Comparison of ENCODE assay signal across 24 mouse cellular contexts in genomic region chr12:110870107-110870506, GRCm38 (mm10). TPM values are rescaled to one million over a fixed set of nuclear protein-coding genes. Genes with fewer than 3 reads are reported as not detected.
DNase-seq lines count a peak whose midpoint lies in the region; ATAC-seq and TF ChIP-seq lines count a peak whose summit lies in the region.
"Had no signal": no experiment of that assay in that cellular context is flagged by ENCODE, and none has a peak within 500 bp of the region (broad histone marks: within the 10 kb centered on the region; RNA-seq: fewer than 3 reads in every experiment).

No protein-coding gene starts in this region.

- H3K9ac ChIP-seq in liver, embryonic 12.5 days: peak overlapping the region; percentile 40; the same call in 1 of the 2 replicates
- peak overlapping the region; percentile 40 for H3K9ac ChIP-seq in liver, embryonic 16.5 days (ENCODE audit: low read depth, low read length)
- H3K9ac ChIP-seq: forebrain, embryonic 12.5 days; heart, embryonic 15.5 days; hindbrain, embryonic 14.5 days had no signal

- no peaks in the 10 kb centered on the region for H3K9me3 ChIP-seq in erythroblast, embryonic 14.5 days (ENCODE audit: control insufficient read depth, low read length)
- no peaks in the 10 kb centered on the region for H3K9me3 ChIP-seq in liver, embryonic 12.5 days (replicated peaks)
- H3K9me3 ChIP-seq in liver, embryonic 16.5 days (replicated peaks; ENCODE audit: control insufficient read depth, low read length): no peaks in the 10 kb centered on the region
- H3K9me3 ChIP-seq: embryonic facial prominence, embryonic 10.5 days; forebrain, embryonic 12.5 days; heart, embryonic 15.5 days had no signal

- WGBS in liver, embryonic 12.5 days (ENCODE audit: insufficient replicate concordance): 40% methylated on average over 4 of the region's 4 CpGs
- WGBS in liver, embryonic 16.5 days (ENCODE audit: insufficient replicate concordance): 37% methylated on average over 4 of the region's 4 CpGs

- peaks cover 73% of the 10 kb centered on the region for H3K36me3 ChIP-seq in erythroblast, embryonic 14.5 days (ENCODE audit: control insufficient read depth)
- peaks cover 78% of the 10 kb centered on the region for H3K36me3 ChIP-seq in liver, embryonic 12.5 days
- peaks cover 4% of the 10 kb centered on the region for H3K36me3 ChIP-seq in liver, embryonic 16.5 days (ENCODE audit: control insufficient read depth, insufficient read depth)

- no peak for TF ChIP-seq CTCF in gastrocnemius, adult 2 months (IDR thresholded peaks at IDR 0.05)

- intact Hi-C loops in gastrocnemius, adult 2 months (cut with DNase I): no loop called here

- peak overlapping the region; percentile 31 for H3K4me3 ChIP-seq in erythroblast, embryonic 14.5 days (replicated peaks)
- no peak overlapping the region for H3K4me3 ChIP-seq in liver, embryonic 12.5 days
- H3K4me3 ChIP-seq in liver, embryonic 16.5 days (ENCODE audit: low read depth, low read length): no peak overlapping the region
- H3K4me3 ChIP-seq in gastrocnemius, adult 2 months: no peak overlapping the region
- H3K4me3 ChIP-seq: embryonic facial prominence, embryonic 10.5 days; forebrain, embryonic 12.5 days; heart, adult 2 months; heart, embryonic 15.5 days had no signal

- peaks cover 30% of the 10 kb centered on the region for H3K4me1 ChIP-seq in erythroblast, embryonic 14.5 days (ENCODE audit: control insufficient read depth)
- peaks cover 31% of the 10 kb centered on the region for H3K4me1 ChIP-seq in liver, embryonic 12.5 days
- H3K4me1 ChIP-seq in liver, embryonic 16.5 days (ENCODE audit: control insufficient read depth, low read depth, low read length): peaks cover 25% of the 10 kb centered on the region
- H3K4me1 ChIP-seq: embryonic facial prominence, embryonic 10.5 days; heart, embryonic 15.5 days had no signal

- ATAC-seq in liver, embryonic 12.5 days: peak; percentile 78
- ATAC-seq in liver, embryonic 16.5 days (ENCODE audit: low read depth): peak; percentile 76
- ATAC-seq: activated CD4-positive, CD25-positive, alpha-beta regulatory T cell, adult 4 months; forebrain, embryonic 16.5 days; Patski had no signal

- H3K27ac ChIP-seq in liver, embryonic 12.5 days: peak overlapping the region; percentile 39
- H3K27ac ChIP-seq in liver, embryonic 16.5 days (ENCODE audit: low read length): peak overlapping the region; percentile 58; the same call in 1 of the 2 replicates
- H3K27ac ChIP-seq in gastrocnemius, adult 2 months: no peak overlapping the region
- H3K27ac ChIP-seq: embryonic facial prominence, embryonic 10.5 days; forebrain, embryonic 12.5 days; heart, adult 2 months; heart, embryonic 15.5 days; hindbrain, embryonic 14.5 days had no signal

- no peaks in the 10 kb centered on the region for H3K27me3 ChIP-seq in erythroblast, embryonic 14.5 days (ENCODE audit: control insufficient read depth)
- no peaks in the 10 kb centered on the region for H3K27me3 ChIP-seq in liver, embryonic 12.5 days (replicated peaks)
- no peaks in the 10 kb centered on the region for H3K27me3 ChIP-seq in liver, embryonic 16.5 days (ENCODE audit: control insufficient read depth, insufficient read depth, low read depth, low read length)
- H3K27me3 ChIP-seq: CH12.LX; forebrain, embryonic 12.5 days; heart, embryonic 15.5 days; Patski had no signal

- DNase-seq in c-Kit-positive CD71-positive TER-119-positive erythroid progenitor cells, embryonic 14.5 days (ENCODE audit: low spot score): peak; percentile 48
- no peak for DNase-seq in cerebellum, adult 9-10 months
- DNase-seq in thymus, postnatal 10 days (ENCODE audit: low spot score in 2 of 2): no peak
- DNase-seq in gastrocnemius, adult 2 months: no peak
- DNase-seq in ovary, postnatal 14 days (ENCODE audit: low spot score): no peak
- DNase-seq: adrenal gland, adult 2 months; cerebellum, adult 11-12 months; cerebellum, adult 9-11 months; cerebellum, postnatal 36 days; gastrocnemius, postnatal 14 days; heart, adult 2 months; heart, postnatal 14 days had no signal

- peak overlapping the region; percentile 36 for H3K4me2 ChIP-seq in liver, embryonic 12.5 days
- H3K4me2 ChIP-seq in liver, embryonic 16.5 days (ENCODE audit: low read depth, low read length): peak overlapping the region; percentile 46
- H3K4me2 ChIP-seq: forebrain, embryonic 12.5 days; heart, embryonic 11.5 days; heart, embryonic 15.5 days; hindbrain, embryonic 14.5 days had no signal

RNA-seq across cellular contexts. Expression of gene Cinp, which starts 18.8 kb away (rescaled TPM):
- polyA plus RNA-seq in erythroblast, embryonic 14.5 days (2012): 1.1 TPM in 2 replicates
- polyA plus RNA-seq in liver, embryonic 12.5 days (2016; fragmentation: Nextera tagmentation; extraction: Ambion mirVana): 99.0 and 103 TPM in 2 replicates
- 49.1 and 49.3 TPM in 2 replicates for polyA plus RNA-seq in liver, embryonic 16.5 days (2015; fragmentation: Nextera tagmentation; extraction: Ambion mirVana)
- 10 to 100 TPM; 21.8 to 24.8 TPM for total RNA-seq in gastrocnemius, adult 2 months (2021)

RNA-seq across cellular contexts. Expression of gene Tecpr2, which starts 19.0 kb away (rescaled TPM):
- polyA plus RNA-seq in erythroblast, embryonic 14.5 days (2012): 0.13 and 0.16 TPM in 2 replicates
- polyA plus RNA-seq in liver, embryonic 12.5 days (2016; fragmentation: Nextera tagmentation; extraction: Ambion mirVana): 3.4 and 3.6 TPM in 2 replicates
- 1.7 and 2.1 TPM in 2 replicates for polyA plus RNA-seq in liver, embryonic 16.5 days (2015; fragmentation: Nextera tagmentation; extraction: Ambion mirVana)
- 1 to 10 TPM; 2.4 TPM for total RNA-seq in gastrocnemius, adult 2 months (2021)

RNA-seq across cellular contexts. Expression of gene Zfp839, which starts 20.1 kb away (rescaled TPM):
- polyA plus RNA-seq in erythroblast, embryonic 14.5 days (2012): 0.06 and 0.13 TPM in 2 replicates
- 3.2 and 4.0 TPM in 2 replicates for polyA plus RNA-seq in liver, embryonic 12.5 days (2016; fragmentation: Nextera tagmentation; extraction: Ambion mirVana)
- 1.4 and 1.5 TPM in 2 replicates for polyA plus RNA-seq in liver, embryonic 16.5 days (2015; fragmentation: Nextera tagmentation; extraction: Ambion mirVana)
- total RNA-seq in gastrocnemius, adult 2 months (2021): 1 to 10 TPM; 7.0 to 7.7 TPM

RNA-seq across cellular contexts. Expression of gene Mok, which starts 29.4 kb away (rescaled TPM):
- 0.06 TPM in 1 of 2 replicates, not detected in the other for polyA plus RNA-seq in erythroblast, embryonic 14.5 days (2012)
- polyA plus RNA-seq in liver, embryonic 12.5 days (2016; fragmentation: Nextera tagmentation; extraction: Ambion mirVana): 0.51 and 0.63 TPM in 2 replicates
- 0.27 and 0.34 TPM in 2 replicates for polyA plus RNA-seq in liver, embryonic 16.5 days (2015; fragmentation: Nextera tagmentation; extraction: Ambion mirVana)
- under 1 TPM; 0.20 to 0.22 TPM for total RNA-seq in gastrocnemius, adult 2 months (2021)

Comparison
In these comparisons a context has a peak if more than half of its experiments do, and no peak if none do; other contexts are left out.
1. RNA of gene Cinp, which starts 18.8 kb away (polyA plus RNA-seq): 99.0 to 103 TPM in liver, embryonic 12.5 days and 49.1 to 49.3 TPM in liver, embryonic 16.5 days; 1.1 TPM in erythroblast, embryonic 14.5 days; every median in the first group is over 10 times any median in the second.